8 mouse cellular contexts compared by ENCODE assay signal in the genomic region with DNA sequence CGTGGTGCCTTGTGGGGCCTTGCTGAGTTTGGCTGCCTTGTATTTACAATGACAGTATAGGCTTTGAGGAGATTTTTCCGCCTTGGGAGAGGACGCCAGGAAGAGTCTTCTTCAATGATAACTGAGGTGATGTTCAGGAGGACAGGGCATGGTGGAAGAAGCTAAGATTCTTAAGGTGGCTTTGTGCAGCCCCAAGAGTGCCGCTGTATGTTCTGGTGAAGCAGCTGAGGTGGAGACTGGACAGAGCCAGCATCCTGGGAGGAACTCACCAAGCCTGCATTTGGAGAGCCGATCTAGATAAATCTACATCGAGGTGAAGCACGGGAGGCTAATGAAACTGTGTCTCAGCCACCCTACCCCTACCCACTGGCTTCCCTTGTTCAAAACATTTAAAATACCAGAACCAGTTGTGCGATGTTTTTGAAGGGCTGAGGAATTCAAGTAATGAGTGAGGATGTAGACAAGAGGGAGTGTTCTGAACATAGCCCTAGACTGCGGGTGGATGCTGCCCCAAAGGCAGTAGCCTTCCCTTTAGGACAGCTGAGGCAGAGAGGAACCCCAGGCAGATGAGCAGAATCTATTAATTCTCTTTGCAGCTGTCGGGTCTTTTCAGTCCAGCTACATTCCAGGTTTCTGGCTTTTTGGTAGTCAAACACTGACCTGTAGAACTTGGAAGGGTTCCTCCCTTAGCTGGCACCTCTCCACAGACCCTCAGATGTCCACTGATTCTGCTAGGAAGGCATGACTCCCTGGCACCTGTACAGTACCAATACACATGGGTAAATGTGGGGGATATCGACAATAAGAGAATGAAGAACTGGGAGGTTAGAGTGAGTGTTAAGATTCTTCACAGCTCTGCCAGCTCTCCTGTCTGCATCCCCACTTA. TPM values are rescaled to one million over a fixed set of nuclear protein-coding genes. Genes with fewer than 3 reads are reported as not detected.
A peak's percentile ranks its signal among the peaks of the same experiment; 100 is the strongest.
DNase-seq lines count a peak whose midpoint lies in the region; ATAC-seq and TF ChIP-seq lines count a peak whose summit lies in the region.

No protein-coding gene starts in this region.

- DNase-seq in cerebellum, adult 2 months, result peak; percentile 13 to 20
- DNase-seq in cerebellum, postnatal 36 days, result no peak
- DNase-seq in A20 (ENCODE audit: low read depth, low spot score), result peak; percentile 64
- peak; percentile 29 for DNase-seq in embryonic facial prominence, embryonic 10.5 days (ENCODE audit: low spot score)
- DNase-seq in ovary, postnatal 10 days (ENCODE audit: low spot score), result no peak
- no peak for DNase-seq in spleen, postnatal 36 days (ENCODE audit: low spot score in 2 of 2)

- no peaks in the 10 kb centered on the region for H3K4me1 ChIP-seq in cerebellum, adult 2 months (ENCODE audit: control insufficient read depth, insufficient read depth, low read length)
- H3K4me1 ChIP-seq in embryonic facial prominence, embryonic 10.5 days, result peaks cover 33% of the 10 kb centered on the region
- peaks cover 32% of the 10 kb centered on the region for H3K4me1 ChIP-seq in hindbrain, embryonic 15.5 days (replicated peaks)
- H3K4me1 ChIP-seq in midbrain, embryonic 16.5 days (ENCODE audit: control insufficient read depth, insufficient read depth, low read length), result peaks cover 25% of the 10 kb centered on the region

- H3K4me2 ChIP-seq in hindbrain, embryonic 15.5 days, result peak overlapping the region; percentile 89
- H3K4me2 ChIP-seq in midbrain, embryonic 16.5 days (ENCODE audit: low read length), result peak overlapping the region; percentile 69

- H3K27me3 ChIP-seq in cerebellum, adult 2 months (ENCODE audit: control insufficient read depth, insufficient read depth, low read length), result no peaks in the 10 kb centered on the region
- H3K27me3 ChIP-seq in embryonic facial prominence, embryonic 10.5 days (replicated peaks; ENCODE audit: low read depth, poor library complexity, severe bottlenecking), result 0 out of 2 replicates have a peak, but pooled peaks cover 5% of the 10 kb centered on the region
- H3K27me3 ChIP-seq in hindbrain, embryonic 15.5 days, result no peaks in the 10 kb centered on the region
- no peaks in the 10 kb centered on the region for H3K27me3 ChIP-seq in midbrain, embryonic 16.5 days (ENCODE audit: control insufficient read depth, insufficient read depth, low read depth, low read length)

- no peaks in the 10 kb centered on the region for H3K9me3 ChIP-seq in embryonic facial prominence, embryonic 10.5 days
- no peaks in the 10 kb centered on the region for H3K9me3 ChIP-seq in hindbrain, embryonic 15.5 days
- H3K9me3 ChIP-seq in midbrain, embryonic 16.5 days (replicated peaks; ENCODE audit: control insufficient read depth, low read length, poor library complexity, severe bottlenecking), result no peaks in the 10 kb centered on the region

- TF ChIP-seq POLR2A in cerebellum, adult 2 months (IDR thresholded peaks at IDR 0.05; ENCODE audit: borderline replicate concordance, insufficient read depth, low read length), result no peak

- H3K27ac ChIP-seq in cerebellum, adult 2 months (ENCODE audit: insufficient read depth, low read length), result peak overlapping the region; percentile 78; the same call in 1 of the 2 replicates
- peak overlapping the region; percentile 94 for H3K27ac ChIP-seq in embryonic facial prominence, embryonic 10.5 days (replicated peaks)
- H3K27ac ChIP-seq in hindbrain, embryonic 15.5 days (replicated peaks), result peak overlapping the region; percentile 83
- H3K27ac ChIP-seq in midbrain, embryonic 16.5 days (ENCODE audit: low read length), result peak overlapping the region; percentile 89; the same call in 1 of the 2 replicates

- no peak for TF ChIP-seq CTCF in cerebellum, adult 2 months (IDR thresholded peaks at IDR 0.05; ENCODE audit: borderline replicate concordance, insufficient read depth, low read depth, low read length)

- ATAC-seq in hindbrain, embryonic 15.5 days (ENCODE audit: low FRiP score, low read depth), result no peak
- ATAC-seq in midbrain, embryonic 16.5 days, result no peak

- peaks cover 19% of the 10 kb centered on the region for H3K36me3 ChIP-seq in embryonic facial prominence, embryonic 10.5 days (replicated peaks)
- H3K36me3 ChIP-seq in hindbrain, embryonic 15.5 days, result no peaks in the 10 kb centered on the region
- H3K36me3 ChIP-seq in midbrain, embryonic 16.5 days (ENCODE audit: control insufficient read depth, insufficient read depth, low read length), result no peaks in the 10 kb centered on the region

- H3K9ac ChIP-seq in hindbrain, embryonic 15.5 days, result peak overlapping the region; percentile 83; the same call in 1 of the 2 replicates
- peak overlapping the region; percentile 94 for H3K9ac ChIP-seq in midbrain, embryonic 16.5 days (ENCODE audit: low read depth, low read length)

- H3K4me3 ChIP-seq in cerebellum, adult 2 months (replicated peaks; ENCODE audit: insufficient read depth, low read depth, low read length), result peak overlapping the region; percentile 96
- peak overlapping the region; percentile 89 for H3K4me3 ChIP-seq in embryonic facial prominence, embryonic 10.5 days
- peak overlapping the region; percentile 63 for H3K4me3 ChIP-seq in hindbrain, embryonic 15.5 days
- H3K4me3 ChIP-seq in midbrain, embryonic 16.5 days (ENCODE audit: low read depth, low read length), result peak overlapping the region; percentile 86

- WGBS in cerebellum, adult 2 months, result 32% methylated on average over 11 of the region's 11 CpGs
- 38% methylated on average over 11 of the region's 11 CpGs for WGBS in embryonic facial prominence, embryonic 10.5 days
- WGBS in hindbrain, embryonic 15.5 days, result 46% methylated on average over 11 of the region's 11 CpGs
- 55% methylated on average over 11 of the region's 11 CpGs for WGBS in midbrain, embryonic 16.5 days

RNA-seq across cellular contexts. Expression of a gene that starts 1.2 kb away (rescaled TPM):
- 119 and 125 TPM in 2 replicates for polyA plus RNA-seq in cerebellum, adult 2 months (2012; rRNA removed)
- 405 and 415 TPM in 2 replicates for polyA plus RNA-seq in embryonic facial prominence, embryonic 10.5 days (2016; fragmentation: Nextera tagmentation; extraction: Ambion mirVana)
- polyA plus RNA-seq in hindbrain, embryonic 15.5 days (2015; fragmentation: Nextera tagmentation; extraction: Ambion mirVana), result 291 and 326 TPM in 2 replicates
- polyA plus RNA-seq in midbrain, embryonic 16.5 days (2015; fragmentation: Nextera tagmentation; extraction: Ambion mirVana), result 289 and 307 TPM in 2 replicates

RNA-seq across cellular contexts. Expression of a gene that starts 41.3 kb away (rescaled TPM):
- 0.54 and 0.86 TPM in 2 replicates for polyA plus RNA-seq in cerebellum, adult 2 months (2012; rRNA removed)
- polyA plus RNA-seq in embryonic facial prominence, embryonic 10.5 days (2016; fragmentation: Nextera tagmentation; extraction: Ambion mirVana), result 0.11 TPM in 1 of 2 replicates, not detected in the other
- 0.07 and 0.19 TPM in 2 replicates for polyA plus RNA-seq in hindbrain, embryonic 15.5 days (2015; fragmentation: Nextera tagmentation; extraction: Ambion mirVana)
- polyA plus RNA-seq in midbrain, embryonic 16.5 days (2015; fragmentation: Nextera tagmentation; extraction: Ambion mirVana), result 0.11 TPM in 1 of 2 replicates, not detected in the other

RNA-seq across cellular contexts. Expression of a gene that starts 51.5 kb away (rescaled TPM):
- not detected in 2 replicates for polyA plus RNA-seq in cerebellum, adult 2 months (2012; rRNA removed)
- polyA plus RNA-seq in embryonic facial prominence, embryonic 10.5 days (2016; fragmentation: Nextera tagmentation; extraction: Ambion mirVana), result not detected in 2 replicates
- polyA plus RNA-seq in hindbrain, embryonic 15.5 days (2015; fragmentation: Nextera tagmentation; extraction: Ambion mirVana), result not detected in 2 replicates
- polyA plus RNA-seq in midbrain, embryonic 16.5 days (2015; fragmentation: Nextera tagmentation; extraction: Ambion mirVana), result not detected in 2 replicates

Comparison
In these comparisons a context has a peak if more than half of its experiments do, and no peak if none do; other contexts are left out.
1. DNase-seq: peak in cerebellum, adult 2 months (2 of 2), A20 (single experiment) and embryonic facial prominence, embryonic 10.5 days (single experiment); none in cerebellum, postnatal 36 days (0 of 2), ovary, postnatal 10 days (single experiment) and spleen, postnatal 36 days (0 of 2).
2. Peak in every context shown above with its lines, with median percentiles within 50 percentile points of each other: H3K27ac ChIP-seq and H3K4me3 ChIP-seq.